Mouse (Mus musculus): Measurements from ENCODE around the gene Tsc2. TPM values are rescaled to one million over a fixed set of nuclear protein-coding genes. Genes with fewer than 3 reads are reported as not detected.

Gene Tsc2
- total and polyA plus RNA-seq, 2 experiments from 2014 or later: 34.4 to 55.4 TPM

DNA sequence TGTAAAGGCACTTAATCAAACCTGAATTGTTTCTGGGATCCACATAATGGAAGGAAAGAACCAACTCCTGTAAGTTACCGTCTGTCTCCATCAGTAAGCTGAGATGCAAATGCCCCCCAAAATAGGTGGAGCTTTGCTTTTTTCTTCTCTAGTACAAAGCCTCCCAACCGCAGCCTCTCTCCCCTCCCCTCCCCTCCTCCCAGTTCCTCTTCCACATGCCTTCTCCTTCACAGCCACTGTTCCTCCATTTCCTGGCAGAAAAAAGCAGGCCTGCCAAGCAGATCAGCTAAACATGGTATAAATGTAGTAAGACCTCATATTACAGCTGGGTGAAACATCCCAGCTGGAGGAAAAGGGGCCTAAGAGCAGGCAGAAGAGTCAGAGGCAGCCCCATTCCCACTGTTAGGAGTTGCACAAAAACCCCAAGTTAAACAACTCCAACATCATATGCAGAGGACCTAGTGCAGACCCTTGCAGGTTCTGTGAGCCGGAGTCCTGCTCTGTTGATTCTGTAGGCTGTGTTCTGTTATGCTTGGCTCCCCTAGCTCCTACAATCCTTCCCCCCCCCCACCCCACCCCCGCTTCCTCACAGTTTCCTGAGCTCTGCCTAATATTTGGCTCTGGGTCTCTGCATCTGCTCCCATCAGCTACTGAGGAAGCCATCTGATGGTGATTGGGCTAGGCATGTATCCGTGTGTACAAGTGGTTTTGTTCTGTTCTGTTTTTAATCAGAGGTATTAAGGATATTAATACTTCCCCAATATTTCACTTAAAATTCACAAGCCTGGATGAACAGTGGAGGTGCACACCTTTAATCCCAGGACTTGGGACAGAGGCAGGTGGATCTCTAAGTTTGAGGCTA lies 48.6 kb downstream of the Tsc2 start:
- H3K27ac ChIP-seq (ENCODE audit: low read depth): peak overlapping the region; percentile 54; the same call in 1 of the 2 replicates
- H3K4me2 ChIP-seq (ENCODE audit: low read depth, low read length): no peak overlapping the region
- ATAC-seq (ENCODE audit: insufficient read depth, low read depth) (peak; percentile 73), DNase-seq (ENCODE audit: low spot score) (peak; percentile 30)
- 60% methylated on average over 5 of the region's 5 CpGs for WGBS
- TF ChIP-seq EP300 (IDR thresholded peaks at IDR 0.05; ENCODE audit: low read depth) (no peak), CTCF (IDR thresholded peaks at IDR 0.05; ENCODE audit: low read depth) (no peak)
- no peak overlapping the region for H3K4me3 ChIP-seq (ENCODE audit: low read depth, low read length)
- no peak overlapping the region for H3K9ac ChIP-seq (replicated peaks; ENCODE audit: low read depth, low read length)
- no peaks in the 10 kb centered on the region for H3K9me3 ChIP-seq (replicated peaks; ENCODE audit: control insufficient read depth, low read length)
- no peaks in the 10 kb centered on the region for H3K27me3 ChIP-seq (ENCODE audit: control insufficient read depth, insufficient read depth, low read length)
- no peaks in the 10 kb centered on the region for H3K4me1 ChIP-seq (ENCODE audit: control insufficient read depth, insufficient read depth)
- peaks cover 70% of the 10 kb centered on the region for H3K36me3 ChIP-seq (replicated peaks; ENCODE audit: control insufficient read depth, insufficient read depth, low read length)

DNA sequence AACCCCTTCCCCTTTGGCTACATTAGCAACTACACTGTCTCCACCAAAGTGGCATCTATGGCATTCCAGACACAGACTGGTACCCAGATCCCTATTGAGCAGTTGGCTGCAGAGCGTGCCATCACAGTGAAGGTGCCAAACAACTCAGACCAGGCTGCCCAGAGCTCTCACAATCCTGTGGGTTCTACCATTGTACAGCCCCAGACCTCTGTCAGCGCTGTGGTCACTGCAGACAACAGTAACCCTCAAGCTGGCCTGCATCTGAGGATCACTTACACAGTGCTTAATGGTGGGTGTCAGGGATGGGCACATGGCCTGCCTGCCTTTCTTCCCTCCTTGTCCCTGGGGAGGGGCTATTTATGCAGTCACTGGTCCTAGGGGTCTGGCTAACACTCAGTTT lies 52.1 kb downstream of the Tsc2 start:
- no peak overlapping the region for H3K4me2 ChIP-seq (ENCODE audit: low read depth, low read length)
- no peaks in the 10 kb centered on the region for H3K4me1 ChIP-seq (ENCODE audit: control insufficient read depth, insufficient read depth)
- no peak for DNase-seq (ENCODE audit: low spot score)
- no peak overlapping the region for H3K4me3 ChIP-seq (ENCODE audit: low read depth, low read length)
- peaks cover 69% of the 10 kb centered on the region for H3K36me3 ChIP-seq (replicated peaks; ENCODE audit: control insufficient read depth, insufficient read depth, low read length)
- WGBS: 97% methylated on average over 2 of the region's 2 CpGs
- no peak for ATAC-seq (ENCODE audit: insufficient read depth, low read depth)
- no peak overlapping the region for H3K27ac ChIP-seq (ENCODE audit: low read depth)
- TF ChIP-seq CTCF (IDR thresholded peaks at IDR 0.05; ENCODE audit: low read depth) (no peak), EP300 (IDR thresholded peaks at IDR 0.05; ENCODE audit: low read depth) (no peak)
- no peaks in the 10 kb centered on the region for H3K9me3 ChIP-seq (replicated peaks; ENCODE audit: control insufficient read depth, low read length)
- H3K27me3 ChIP-seq (ENCODE audit: control insufficient read depth, insufficient read depth, low read length): no peaks in the 10 kb centered on the region
- no peak overlapping the region for H3K9ac ChIP-seq (replicated peaks; ENCODE audit: low read depth, low read length)

DNA sequence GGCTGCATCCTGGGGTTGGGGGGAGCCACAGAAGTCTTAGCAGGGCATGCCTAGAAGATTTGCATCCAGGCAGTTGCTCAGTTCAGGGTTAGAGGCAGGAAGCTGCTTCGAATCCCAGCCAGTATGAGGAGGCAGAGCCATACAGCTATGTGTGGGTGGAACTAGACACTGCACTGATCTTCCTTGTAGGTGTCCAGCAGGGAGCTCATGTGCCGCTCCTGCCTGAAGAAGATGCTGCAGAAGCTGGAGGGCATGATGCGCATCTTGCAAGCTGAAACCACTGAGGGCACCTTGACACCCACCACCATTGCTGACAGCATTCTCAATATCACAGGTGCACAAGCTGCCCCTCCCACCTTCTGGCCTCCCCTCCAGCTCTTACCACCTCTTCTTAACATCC lies 52.9 kb downstream of the Tsc2 start:
- ATAC-seq (ENCODE audit: insufficient read depth, low read depth) (no peak), DNase-seq (ENCODE audit: low spot score) (no peak)
- Histone ChIP-seq H3K4me3 (ENCODE audit: low read depth, low read length) (no peak overlapping the region), H3K27ac (ENCODE audit: low read depth) (no peak overlapping the region), H3K27me3 (ENCODE audit: control insufficient read depth, insufficient read depth, low read length) (no peaks in the 10 kb centered on the region), H3K9ac (replicated peaks; ENCODE audit: low read depth, low read length) (no peak overlapping the region), H3K9me3 (replicated peaks; ENCODE audit: control insufficient read depth, low read length) (no peaks in the 10 kb centered on the region), H3K4me2 (ENCODE audit: low read depth, low read length) (no peak overlapping the region), H3K4me1 (ENCODE audit: control insufficient read depth, insufficient read depth) (no peaks in the 10 kb centered on the region), H3K36me3 (replicated peaks; ENCODE audit: control insufficient read depth, insufficient read depth, low read length) (peaks cover 76% of the 10 kb centered on the region)
- WGBS: 94% methylated on average over 3 of the region's 3 CpGs
- no peak for TF ChIP-seq CTCF (IDR thresholded peaks at IDR 0.05; ENCODE audit: low read depth)
- no peak for TF ChIP-seq EP300 (IDR thresholded peaks at IDR 0.05; ENCODE audit: low read depth)

DNA sequence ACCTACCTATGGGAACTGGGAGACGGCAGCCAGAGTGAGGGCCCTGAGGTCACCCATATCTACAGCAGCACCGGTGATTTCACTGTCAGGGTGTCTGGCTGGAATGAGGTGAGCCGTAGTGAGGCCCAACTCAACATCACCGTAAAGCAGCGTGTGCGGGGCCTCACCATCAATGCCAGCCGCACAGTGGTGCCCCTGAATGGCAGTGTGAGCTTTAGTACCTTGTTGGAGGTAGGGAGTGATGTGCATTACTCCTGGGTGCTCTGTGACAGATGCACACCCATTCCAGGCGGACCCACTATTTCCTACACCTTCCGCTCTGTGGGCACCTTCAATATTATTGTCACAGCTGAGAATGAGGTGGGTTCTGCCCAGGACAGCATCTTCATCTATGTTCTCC lies 58.6 kb downstream of the Tsc2 start:
- H3K36me3 ChIP-seq (replicated peaks; ENCODE audit: control insufficient read depth, insufficient read depth, low read length): peaks cover 92% of the 10 kb centered on the region
- WGBS: 90% methylated on average over 9 of the region's 9 CpGs

DNA sequence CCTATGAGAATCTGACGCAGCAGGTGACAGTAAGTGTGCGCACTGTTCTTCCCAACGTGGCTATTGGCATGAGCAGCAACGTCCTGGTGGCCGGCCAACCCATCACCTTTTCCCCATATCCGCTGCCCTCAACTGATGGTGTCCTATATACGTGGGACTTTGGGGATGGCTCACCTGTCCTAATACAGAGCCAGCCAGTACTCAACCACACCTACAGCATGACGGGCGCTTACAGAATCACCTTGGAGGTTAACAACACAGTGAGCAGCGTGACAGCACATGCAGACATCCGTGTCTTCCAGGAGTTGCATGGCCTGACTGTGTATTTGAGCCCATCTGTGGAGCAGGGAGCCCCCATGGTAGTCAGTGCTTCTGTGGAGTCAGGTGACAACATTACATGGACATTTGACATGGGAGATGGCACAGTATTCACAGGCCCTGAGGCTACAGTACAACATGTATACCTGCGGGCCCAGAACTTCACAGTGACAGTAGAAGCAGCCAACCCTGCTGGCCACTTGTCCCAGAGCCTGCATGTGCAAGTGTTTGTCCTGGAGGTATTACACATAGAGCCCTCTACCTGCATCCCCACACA lies 59.7 kb downstream of the Tsc2 start:
- Histone ChIP-seq H3K9me3 (replicated peaks; ENCODE audit: control insufficient read depth, low read length) (no peaks in the 10 kb centered on the region), H3K36me3 (replicated peaks; ENCODE audit: control insufficient read depth, insufficient read depth, low read length) (peaks cover 91% of the 10 kb centered on the region), H3K4me3 (ENCODE audit: low read depth, low read length) (no peak overlapping the region), H3K4me2 (ENCODE audit: low read depth, low read length) (no peak overlapping the region), H3K9ac (replicated peaks; ENCODE audit: low read depth, low read length) (no peak overlapping the region), H3K27me3 (ENCODE audit: control insufficient read depth, insufficient read depth, low read length) (no peaks in the 10 kb centered on the region), H3K27ac (ENCODE audit: low read depth) (no peak overlapping the region), H3K4me1 (ENCODE audit: control insufficient read depth, insufficient read depth) (no peaks in the 10 kb centered on the region)
- TF ChIP-seq CTCF (IDR thresholded peaks at IDR 0.05; ENCODE audit: low read depth) (no peak), EP300 (IDR thresholded peaks at IDR 0.05; ENCODE audit: low read depth) (no peak)
- 92% methylated on average over 12 of the region's 12 CpGs for WGBS
- ATAC-seq (ENCODE audit: insufficient read depth, low read depth) (no peak), DNase-seq (ENCODE audit: low spot score) (no peak)

More for the DNA sequence above, 58.6 kb downstream of the Tsc2 start:
- H3K27ac ChIP-seq (ENCODE audit: low read depth): no peak overlapping the region
- no peak for TF ChIP-seq CTCF (IDR thresholded peaks at IDR 0.05; ENCODE audit: low read depth)
- no peaks in the 10 kb centered on the region for H3K27me3 ChIP-seq (ENCODE audit: control insufficient read depth, insufficient read depth, low read length)
- H3K9ac ChIP-seq (replicated peaks; ENCODE audit: low read depth, low read length): no peak overlapping the region
- H3K9me3 ChIP-seq (replicated peaks; ENCODE audit: control insufficient read depth, low read length): no peaks in the 10 kb centered on the region
- H3K4me3 ChIP-seq (ENCODE audit: low read depth, low read length): no peak overlapping the region
- H3K4me1 ChIP-seq (ENCODE audit: control insufficient read depth, insufficient read depth): no peaks in the 10 kb centered on the region
- DNase-seq (ENCODE audit: low spot score) (no peak), ATAC-seq (ENCODE audit: insufficient read depth, low read depth) (no peak)
- H3K4me2 ChIP-seq (ENCODE audit: low read depth, low read length): no peak overlapping the region
